Mouse (Mus musculus) cerebellum, postnatal 25 days (tissue): ENCODE measurements around the gene Znhit2.
A peak's percentile ranks its signal among the peaks of the same experiment; 100 is the strongest.

ENCODE experiments used
- DNase-seq, 2 experiments: peaks; one replicate each; pipeline ENCODE4 v3.0.0; 2021; ENCODE audit warnings: mixed read lengths in 2 of 2

Gene Znhit2

DNA sequence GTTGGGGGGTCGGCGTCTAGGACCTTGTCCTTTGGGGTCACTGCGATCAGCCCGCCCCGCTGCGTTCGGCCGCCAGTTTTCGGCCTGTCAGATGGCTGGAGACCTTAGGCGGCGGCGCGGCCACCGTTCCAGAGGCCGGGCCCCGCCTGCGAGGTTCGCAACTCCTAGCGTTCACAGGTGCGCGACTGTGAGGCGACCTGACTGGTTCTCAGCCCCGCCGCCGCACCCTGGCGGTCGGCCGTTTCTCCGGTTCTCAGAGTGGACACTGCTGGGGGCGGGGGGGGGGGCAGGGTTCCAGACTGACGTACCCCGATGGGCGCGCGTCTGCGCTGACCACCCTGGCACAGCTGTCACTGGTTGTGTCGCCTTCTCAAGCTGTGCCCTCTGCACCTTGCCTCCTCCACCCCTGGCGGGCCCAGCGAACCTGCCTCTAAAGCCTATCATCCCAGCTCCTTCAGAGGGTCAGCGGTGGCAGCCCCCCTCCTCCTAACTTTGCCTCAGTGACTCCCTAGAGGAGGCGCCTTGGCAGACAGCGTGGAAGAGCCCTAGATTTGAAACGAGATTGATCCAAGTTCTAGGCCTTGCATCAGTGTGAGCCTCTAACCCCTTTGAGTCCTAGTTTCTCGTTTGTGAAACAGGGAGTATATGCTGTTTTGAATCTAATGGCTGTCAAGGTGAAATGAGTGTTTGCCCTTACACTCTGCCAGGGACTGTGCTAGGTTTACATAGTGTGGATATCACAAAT, 13.7 kb upstream of the Znhit2 start:
- no peak for DNase-seq

- DNase-seq, result no peak
Measured at GRCm38 (mm10) chr19:6047899-6048166, 13.2 kb upstream of the Znhit2 start.

- DNase-seq, result no peak
Measured at GRCm38 (mm10) chr19:6048681-6049410, 12.1 kb upstream of the Znhit2 start.

GRCm38 (mm10) chr19:6052516-6052915, 8.5 kb upstream of the Znhit2 start:
- no peak for DNase-seq

- DNase-seq, result no peak
Measured at GRCm38 (mm10) chr19:6054296-6054695, 6.7 kb upstream of the Znhit2 start.

GRCm38 (mm10) chr19:6056696-6057095, 4.3 kb upstream of the Znhit2 start:
- DNase-seq, result peak in 1 of 2 experiments; percentile 34

DNA sequence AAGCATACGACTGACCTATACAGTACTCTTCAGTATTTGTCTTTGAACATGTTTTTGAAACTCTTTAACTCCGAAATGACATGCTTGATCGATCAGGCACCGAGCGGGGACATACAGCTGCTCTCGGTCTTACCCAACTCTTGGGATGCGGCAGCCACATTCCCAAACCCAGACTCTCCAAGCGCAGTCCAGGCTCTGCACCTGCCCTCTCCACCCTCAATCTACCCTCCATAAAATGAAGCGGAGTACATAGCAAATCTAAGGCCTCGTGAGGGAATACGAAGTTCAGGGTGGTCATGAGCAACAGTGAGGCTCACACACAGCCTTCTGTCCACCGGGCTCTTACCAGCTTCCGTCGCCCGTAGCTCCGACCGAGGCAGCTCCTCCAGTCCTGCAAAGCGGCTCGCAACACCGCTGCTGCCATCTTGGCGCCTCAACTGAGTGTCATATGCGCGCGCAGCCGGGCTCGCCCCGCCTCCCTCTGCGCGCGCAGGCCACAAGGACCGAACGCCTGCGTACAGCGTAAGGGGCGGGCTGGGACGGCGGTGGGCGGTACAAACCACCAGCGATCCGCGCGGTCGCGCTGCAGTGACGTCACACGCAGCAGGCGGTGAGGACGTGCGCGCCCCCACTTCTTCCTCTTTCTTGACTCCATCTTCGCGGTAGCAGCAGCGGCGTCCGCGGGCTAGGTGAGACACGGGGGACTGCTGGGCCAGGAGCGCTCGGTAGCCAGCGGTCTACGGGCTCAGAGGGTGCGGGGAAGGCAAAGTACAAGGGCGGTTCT, 3.5 kb upstream of the Znhit2 start, which contains the start of the genes Mrpl49 and Fau:
Gene Mrpl49 (minus strand): TSS at position 473 of the 784 bp plus-strand sequence.
Gene Fau (plus strand): TSS at position 532 of the 784 bp plus-strand sequence.
- DNase-seq, result peak; percentile 100

DNA sequence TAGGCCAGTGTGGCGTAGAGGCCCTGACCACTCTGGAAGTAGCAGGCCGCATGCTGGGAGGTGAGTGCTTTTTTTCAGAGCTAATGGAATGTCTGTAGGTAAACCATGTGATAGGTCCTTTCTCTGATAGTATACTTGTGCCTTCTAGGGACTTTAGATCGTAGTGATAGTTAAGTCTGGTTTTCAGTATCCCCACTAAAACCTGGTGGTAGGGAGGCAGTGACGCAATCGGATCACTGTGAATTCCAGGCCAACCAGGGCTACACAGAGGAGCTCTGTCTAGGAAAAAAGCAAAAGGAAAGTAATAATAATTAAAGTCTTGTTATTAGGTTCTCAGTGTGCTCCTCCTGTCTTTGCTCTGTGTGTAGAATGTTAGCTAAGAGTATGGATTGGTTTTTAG, 2.5 kb upstream of the Znhit2 start:
- no peak for DNase-seq

GRCm38 (mm10) chr19:6058966-6059365, 2.0 kb upstream of the Znhit2 start:
- DNase-seq, result peak in 1 of 2 experiments; percentile 2

DNA sequence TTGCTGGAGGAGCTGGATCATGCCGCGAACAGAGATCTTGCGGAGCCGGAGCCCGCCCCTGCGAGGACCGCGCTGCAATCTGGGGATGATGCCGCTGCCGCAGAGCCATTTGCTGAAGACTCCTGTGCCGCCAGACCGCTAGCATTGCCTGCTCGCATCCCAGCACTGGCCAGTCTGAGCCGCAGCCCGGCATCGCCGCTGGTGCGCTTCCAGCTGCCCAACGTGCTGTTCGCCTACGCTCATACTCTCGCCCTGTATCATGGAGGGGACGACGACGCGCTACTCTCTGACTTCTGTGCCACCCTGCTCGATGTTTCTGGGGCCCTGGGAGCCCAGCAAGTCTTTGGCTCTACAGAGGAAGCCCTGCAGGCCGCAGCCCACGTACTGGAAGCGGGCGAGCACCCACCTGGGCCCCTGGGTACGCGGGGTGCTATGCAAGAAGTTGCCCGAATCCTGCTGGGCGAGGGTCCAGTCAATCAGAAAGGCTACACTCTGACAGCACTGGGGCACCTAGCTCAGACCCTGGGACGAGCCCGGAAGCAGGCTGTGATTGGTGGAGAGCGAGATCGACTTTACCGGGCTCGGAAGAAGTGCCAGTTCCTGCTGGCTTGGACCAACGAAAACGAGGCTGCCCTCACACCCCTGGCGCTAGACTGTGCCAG, 780 bp downstream of the Znhit2 start:
- peak; percentile 42 to 61 for DNase-seq

DNA sequence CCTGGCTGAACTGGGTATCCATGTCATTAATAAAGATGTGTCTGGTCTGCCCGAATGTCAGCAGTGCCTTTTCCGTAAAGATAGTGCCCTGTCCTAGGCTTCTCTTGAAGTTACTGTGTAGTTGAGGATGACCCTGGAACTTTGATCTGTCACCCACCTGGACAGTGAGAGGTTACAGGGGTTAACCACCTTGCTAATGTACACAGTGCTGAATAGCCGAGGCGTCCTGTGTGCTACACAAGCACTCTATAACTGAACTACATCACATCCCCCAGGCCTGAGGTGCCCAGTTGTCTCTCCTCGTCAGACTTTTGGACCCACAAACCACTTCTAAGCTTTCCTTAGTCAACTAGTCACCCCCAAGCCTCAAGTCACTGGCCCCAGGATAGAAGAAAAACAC, 1.4 kb downstream of the Znhit2 start:
- DNase-seq, result no peak

GRCm38 (mm10) chr19:6063081-6063480, 2.1 kb downstream of the Znhit2 start:
- DNase-seq, result no peak

DNA sequence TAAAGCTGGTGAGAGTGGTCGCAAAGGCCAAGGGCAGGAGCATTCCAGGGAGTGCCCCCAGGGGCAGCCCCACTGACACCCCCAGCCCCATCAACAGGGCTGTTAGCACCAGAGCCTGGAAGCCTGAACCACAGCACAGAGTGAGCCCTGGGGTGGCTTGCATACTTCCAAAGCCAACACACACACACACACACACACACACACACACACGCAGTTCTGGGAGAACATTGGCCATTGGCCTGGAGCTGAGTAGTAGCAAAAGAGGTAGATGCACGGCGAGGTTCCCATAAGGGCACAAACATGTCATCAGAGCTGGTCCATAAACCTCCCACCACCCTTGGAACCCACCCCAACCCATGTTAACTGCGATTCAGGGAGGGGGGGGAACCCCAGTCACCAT, 5.6 kb downstream of the Znhit2 start:
- no peak for DNase-seq

GRCm38 (mm10) chr19:6067011-6067723, 6.2 kb downstream of the Znhit2 start:
- DNase-seq, result peak; percentile 91 to 96

- peak; percentile 87 to 91 for DNase-seq
Measured at GRCm38 (mm10) chr19:6067724-6068415, 6.9 kb downstream of the Znhit2 start, which contains the start of gene Tm7sf2. Tm7sf2 (minus strand) TSS chr19:6068373.

- no peak for DNase-seq
Measured at GRCm38 (mm10) chr19:6068951-6069350, 8.0 kb downstream of the Znhit2 start.

GRCm38 (mm10) chr19:6069851-6070250, 8.9 kb downstream of the Znhit2 start:
- no peak for DNase-seq

GRCm38 (mm10) chr19:6070571-6071250, 9.7 kb downstream of the Znhit2 start:
- no peak for DNase-seq

DNA sequence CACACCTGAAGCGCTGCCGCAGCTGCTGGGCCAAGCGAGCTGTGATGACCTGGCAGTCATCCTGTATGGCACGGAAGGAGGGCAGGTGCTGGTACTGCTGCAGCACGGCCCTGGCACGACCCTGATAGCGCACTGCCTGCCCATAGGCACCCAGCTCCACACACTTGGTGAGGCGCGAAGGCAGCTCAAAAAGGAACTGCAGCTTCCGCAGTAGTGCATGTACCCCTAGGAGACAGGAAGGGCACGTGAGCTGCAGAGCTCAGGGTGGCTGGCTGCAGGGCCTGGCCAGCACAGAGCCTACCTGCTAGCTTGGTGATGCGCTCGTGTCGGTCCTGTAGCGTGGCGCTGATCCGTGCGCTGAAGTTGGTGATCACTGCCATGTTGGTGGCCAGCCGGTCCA, 10.3 kb downstream of the Znhit2 start:
- no peak for DNase-seq

- DNase-seq, result no peak
Measured at GRCm38 (mm10) chr19:6073889-6074288, 12.9 kb downstream of the Znhit2 start.
